Mouse (Mus musculus): ENCODE measurements at regions not wholly inside any gene's neighbourhood (a gene's known extent, or its start where the extent isn't known, plus 50 kb on each side); places are given as distances from the start of the nearest gene placed in this dataset.

- no peaks in the 10 kb centered on the region for H3K36me3 ChIP-seq (ENCODE audit: control insufficient read depth, insufficient read depth)
- H3K4me2 ChIP-seq (ENCODE audit: low read depth) = no peak overlapping the region
- TF ChIP-seq SRF (IDR thresholded peaks at IDR 0.05; ENCODE audit: control insufficient read depth, insufficient read length, low read depth) = no peak
- TF ChIP-seq POLR2A (IDR thresholded peaks at IDR 0.05; ENCODE audit: insufficient read length, low read depth) = no peak
- no peak for TF ChIP-seq POLR2AphosphoS2 (IDR thresholded peaks at IDR 0.05; ENCODE audit: insufficient read length, low read depth)
- TF ChIP-seq REST (IDR thresholded peaks at IDR 0.05; ENCODE audit: insufficient read depth, insufficient read length) = no peak
- TF ChIP-seq MYOG (IDR thresholded peaks at IDR 0.05; ENCODE audit: control insufficient read depth in 1 of 3, insufficient read depth in 1 of 3, insufficient read length in 2 of 3, low read depth in 2 of 3) = no peak
- no peak for TF ChIP-seq MYOD1 (IDR thresholded peaks at IDR 0.05; ENCODE audit: control insufficient read depth in 1 of 3, insufficient read length in 2 of 3, low read depth in 2 of 3)
- no peak for TF ChIP-seq E2F4 (IDR thresholded peaks at IDR 0.05; ENCODE audit: insufficient read depth)
- TF ChIP-seq CEBPB (IDR thresholded peaks at IDR 0.05; ENCODE audit: insufficient read depth, poor library complexity, severe bottlenecking) = no peak
- TF ChIP-seq USF1 (IDR thresholded peaks at IDR 0.05; ENCODE audit: low read depth) = no peak
- TF ChIP-seq TCF12 (IDR thresholded peaks at IDR 0.05; ENCODE audit: insufficient read depth, poor library complexity, severe bottlenecking) = no peak
- TF ChIP-seq MAX (IDR thresholded peaks at IDR 0.05; ENCODE audit: low read depth) = no peak
- peaks cover 31% of the 10 kb centered on the region for H3K27me3 ChIP-seq (ENCODE audit: control insufficient read depth, insufficient read depth, insufficient read length)
- H3ac ChIP-seq (ENCODE audit: control insufficient read depth, insufficient read length) = no peak overlapping the region
- H3K79me2 ChIP-seq (ENCODE audit: control insufficient read depth, insufficient read depth) = no peaks in the 10 kb centered on the region
- no peak overlapping the region for H3K4me3 ChIP-seq
These were observed 263.1 kb upstream of the Pfn2 start for GRCm38 (mm10) chr3:58110911-58111476.

- no peaks in the 10 kb centered on the region for H3K36me3 ChIP-seq (ENCODE audit: control insufficient read depth, insufficient read depth)
- H3ac ChIP-seq (ENCODE audit: control insufficient read depth, insufficient read length) = no peak overlapping the region
- no peak for TF ChIP-seq USF1 (IDR thresholded peaks at IDR 0.05; ENCODE audit: low read depth)
- no peak for TF ChIP-seq E2F4 (IDR thresholded peaks at IDR 0.05; ENCODE audit: insufficient read depth)
- no peak for TF ChIP-seq MYOG (IDR thresholded peaks at IDR 0.05; ENCODE audit: control insufficient read depth in 1 of 3, insufficient read depth in 1 of 3, insufficient read length in 2 of 3, low read depth in 2 of 3)
- TF ChIP-seq MYOD1 (IDR thresholded peaks at IDR 0.05; ENCODE audit: control insufficient read depth in 1 of 3, insufficient read length in 2 of 3, low read depth in 2 of 3) = peak in 1 of 3 experiments; percentile 11
- TF ChIP-seq SRF (IDR thresholded peaks at IDR 0.05; ENCODE audit: control insufficient read depth, insufficient read length, low read depth) = no peak
- no peak for TF ChIP-seq CEBPB (IDR thresholded peaks at IDR 0.05; ENCODE audit: insufficient read depth, poor library complexity, severe bottlenecking)
- TF ChIP-seq POLR2A (IDR thresholded peaks at IDR 0.05; ENCODE audit: insufficient read length, low read depth) = no peak
- no peaks in the 10 kb centered on the region for H3K79me2 ChIP-seq (ENCODE audit: control insufficient read depth, insufficient read depth)
- peaks cover 23% of the 10 kb centered on the region for H3K27me3 ChIP-seq (ENCODE audit: control insufficient read depth, insufficient read depth, insufficient read length)
- H3K4me2 ChIP-seq (ENCODE audit: low read depth) = no peak overlapping the region
- no peak overlapping the region for H3K4me3 ChIP-seq
These were observed 264.6 kb upstream of the Pfn2 start for GRCm38 (mm10) chr3:58112431-58112856.

- Histone ChIP-seq H3K27me3 (ENCODE audit: control insufficient read depth, insufficient read depth, insufficient read length) (peaks cover 25% of the 10 kb centered on the region), H3ac (ENCODE audit: control insufficient read depth, insufficient read length) (no peak overlapping the region), H3K4me2 (ENCODE audit: low read depth) (no peak overlapping the region), H3K79me2 (ENCODE audit: control insufficient read depth, insufficient read depth) (no peaks in the 10 kb centered on the region), H3K36me3 (ENCODE audit: control insufficient read depth, insufficient read depth) (no peaks in the 10 kb centered on the region), H3K4me3 (no peak overlapping the region)
- TF ChIP-seq SRF (IDR thresholded peaks at IDR 0.05; ENCODE audit: control insufficient read depth, insufficient read length, low read depth) = no peak
- TF ChIP-seq E2F4 (IDR thresholded peaks at IDR 0.05; ENCODE audit: insufficient read depth) = no peak
- TF ChIP-seq MYOG (IDR thresholded peaks at IDR 0.05; ENCODE audit: control insufficient read depth in 1 of 3, insufficient read depth in 1 of 3, insufficient read length in 2 of 3, low read depth in 2 of 3) = no peak
- TF ChIP-seq MYOD1 (IDR thresholded peaks at IDR 0.05; ENCODE audit: control insufficient read depth in 1 of 3, insufficient read length in 2 of 3, low read depth in 2 of 3) = no peak
These were observed 266.1 kb upstream of the Pfn2 start for GRCm38 (mm10) chr3:58113941-58114340.

- Histone ChIP-seq H3K79me2 (ENCODE audit: control insufficient read depth, insufficient read depth) (no peaks in the 10 kb centered on the region), H3ac (ENCODE audit: control insufficient read depth, insufficient read length) (no peak overlapping the region), H3K27me3 (ENCODE audit: control insufficient read depth, insufficient read depth, insufficient read length) (peaks cover 31% of the 10 kb centered on the region), H3K36me3 (ENCODE audit: control insufficient read depth, insufficient read depth) (no peaks in the 10 kb centered on the region), H3K4me2 (ENCODE audit: low read depth) (no peak overlapping the region), H3K4me3 (no peak overlapping the region)
- TF ChIP-seq REST (IDR thresholded peaks at IDR 0.05; ENCODE audit: insufficient read depth, insufficient read length) = no peak
- no peak for TF ChIP-seq SRF (IDR thresholded peaks at IDR 0.05; ENCODE audit: control insufficient read depth, insufficient read length, low read depth)
- no peak for TF ChIP-seq USF1 (IDR thresholded peaks at IDR 0.05; ENCODE audit: low read depth)
- TF ChIP-seq POLR2AphosphoS2 (IDR thresholded peaks at IDR 0.05; ENCODE audit: insufficient read length, low read depth) = no peak
- TF ChIP-seq TCF3 (IDR thresholded peaks at IDR 0.05; ENCODE audit: insufficient read length, low read depth) = no peak
- no peak for TF ChIP-seq MYOD1 (IDR thresholded peaks at IDR 0.05; ENCODE audit: control insufficient read depth in 1 of 3, insufficient read length in 2 of 3, low read depth in 2 of 3)
- TF ChIP-seq MAX (IDR thresholded peaks at IDR 0.05; ENCODE audit: low read depth) = no peak
- no peak for TF ChIP-seq E2F4 (IDR thresholded peaks at IDR 0.05; ENCODE audit: insufficient read depth)
- no peak for TF ChIP-seq CEBPB (IDR thresholded peaks at IDR 0.05; ENCODE audit: insufficient read depth, poor library complexity, severe bottlenecking)
- no peak for TF ChIP-seq MYOG (IDR thresholded peaks at IDR 0.05; ENCODE audit: control insufficient read depth in 1 of 3, insufficient read depth in 1 of 3, insufficient read length in 2 of 3, low read depth in 2 of 3)
- no peak for TF ChIP-seq POLR2A (IDR thresholded peaks at IDR 0.05; ENCODE audit: insufficient read length, low read depth)
- no peak for TF ChIP-seq TCF12 (IDR thresholded peaks at IDR 0.05; ENCODE audit: insufficient read depth, poor library complexity, severe bottlenecking)
These were observed 267.6 kb upstream of the Pfn2 start for GRCm38 (mm10) chr3:58115511-58115910.

GRCm38 (mm10) chr3:58116848-58117247, 269.0 kb upstream of the Pfn2 start:
- Histone ChIP-seq H3K36me3 (ENCODE audit: control insufficient read depth, insufficient read depth) (no peaks in the 10 kb centered on the region), H3K79me2 (ENCODE audit: control insufficient read depth, insufficient read depth) (no peaks in the 10 kb centered on the region), H3K27me3 (ENCODE audit: control insufficient read depth, insufficient read depth, insufficient read length) (peaks cover 37% of the 10 kb centered on the region), H3ac (ENCODE audit: control insufficient read depth, insufficient read length) (no peak overlapping the region), H3K4me2 (ENCODE audit: low read depth) (no peak overlapping the region), H3K4me3 (no peak overlapping the region)
- TF ChIP-seq POLR2A (IDR thresholded peaks at IDR 0.05; ENCODE audit: insufficient read length, low read depth) = no peak
- no peak for TF ChIP-seq MYOG (IDR thresholded peaks at IDR 0.05; ENCODE audit: control insufficient read depth in 1 of 3, insufficient read depth in 1 of 3, insufficient read length in 2 of 3, low read depth in 2 of 3)
- TF ChIP-seq TCF3 (IDR thresholded peaks at IDR 0.05; ENCODE audit: insufficient read length, low read depth) = no peak
- TF ChIP-seq MAX (IDR thresholded peaks at IDR 0.05; ENCODE audit: low read depth) = no peak
- no peak for TF ChIP-seq USF1 (IDR thresholded peaks at IDR 0.05; ENCODE audit: low read depth)
- no peak for TF ChIP-seq MYOD1 (IDR thresholded peaks at IDR 0.05; ENCODE audit: control insufficient read depth in 1 of 3, insufficient read length in 2 of 3, low read depth in 2 of 3)
- no peak for TF ChIP-seq POLR2AphosphoS2 (IDR thresholded peaks at IDR 0.05; ENCODE audit: insufficient read length, low read depth)
- no peak for TF ChIP-seq SRF (IDR thresholded peaks at IDR 0.05; ENCODE audit: control insufficient read depth, insufficient read length, low read depth)
- no peak for TF ChIP-seq CEBPB (IDR thresholded peaks at IDR 0.05; ENCODE audit: insufficient read depth, poor library complexity, severe bottlenecking)
- TF ChIP-seq REST (IDR thresholded peaks at IDR 0.05; ENCODE audit: insufficient read depth, insufficient read length) = no peak
